Mouse (Mus musculus) midbrain, embryonic 12.5 days (tissue): ENCODE measurements at regions not wholly inside any gene's neighbourhood (a gene's known extent, or its start where the extent isn't known, plus 50 kb on each side); places are given as distances from the start of the nearest gene placed in this dataset.

Experiments used
- ATAC-seq: fragments of 200-750 bp; cut with Nextera tagmentation; 2 replicates; pipeline ENCODE4 v1.8.0; 2017; ENCODE audit warnings: low read depth, moderate TSS enrichment, moderate library complexity; ENCODE audit not compliant: low FRiP score
- H3K27ac ChIP-seq: fragments of 300-500 bp; sonication (generic); replicated peaks from 2 replicates; pipeline ENCODE4 v1.5.1; 2016; ENCODE audit warnings: mild to moderate bottlenecking
- H3K27me3 ChIP-seq: fragments of 300-500 bp; sonication (generic); 2 replicates; pipeline ENCODE4 v1.6.1; 2016; ENCODE audit warnings: mild to moderate bottlenecking
- H3K36me3 ChIP-seq: fragments of 300-500 bp; sonication (generic); 2 replicates; pipeline ENCODE4 v1.6.1; 2016
- H3K4me1 ChIP-seq: fragments of 300-500 bp; sonication (generic); 2 replicates; pipeline ENCODE4 v1.6.1; 2016
- H3K4me2 ChIP-seq: fragments of 300-500 bp; sonication (generic); replicated peaks from 2 replicates; pipeline ENCODE4 v1.6.1; 2016; ENCODE audit warnings: mild to moderate bottlenecking, moderate library complexity
- H3K4me3 ChIP-seq: fragments of 300-500 bp; sonication (generic); 2 replicates; pipeline ENCODE4 v1.5.1; 2016; ENCODE audit warnings: mild to moderate bottlenecking
- H3K9ac ChIP-seq: fragments of 300-500 bp; sonication (generic); replicated peaks from 2 replicates; pipeline ENCODE4 v1.6.1; 2016; ENCODE audit warnings: mild to moderate bottlenecking, moderate library complexity
- H3K9me3 ChIP-seq: fragments of 300-500 bp; sonication (generic); 2 replicates; pipeline ENCODE4 v1.6.1; 2016; ENCODE audit warnings: mild to moderate bottlenecking
- WGBS: fragments of 180-500 bp; shearing (Covaris S2); methylation state at CpG from one replicate; pipeline ENCODE4 v1.1.7; 2016; 5-methylcytosine and 5-hydroxymethylcytosine counted together

GRCm38 (mm10) chr17:60018752-60019323 is 1005.7 kb upstream of the Nudt12 start:
- WGBS: 74% methylated on average over 6 of the region's 6 CpGs
- Histone ChIP-seq H3K4me1 (no peaks in the 10 kb centered on the region), H3K27ac (no peak overlapping the region), H3K27me3 (no peaks in the 10 kb centered on the region), H3K9me3 (no peaks in the 10 kb centered on the region), H3K4me2 (no peak overlapping the region), H3K4me3 (no peak overlapping the region), H3K36me3 (no peaks in the 10 kb centered on the region), H3K9ac (no peak overlapping the region)
- ATAC-seq: 0 out of 2 replicates have a peak, but pooled peaks have one; percentile 34

- H3K9me3 ChIP-seq: no peaks in the 10 kb centered on the region
- ATAC-seq: no peak
- no peak overlapping the region for H3K4me3 ChIP-seq
- H3K4me2 ChIP-seq: no peak overlapping the region
- H3K27me3 ChIP-seq: no peaks in the 10 kb centered on the region
- whole genome bisulfite sequencing: 78% methylated on average over 4 of the region's 4 CpGs
- H3K36me3 ChIP-seq: no peaks in the 10 kb centered on the region
- no peak overlapping the region for H3K27ac ChIP-seq
- no peak overlapping the region for H3K9ac ChIP-seq
- no peaks in the 10 kb centered on the region for H3K4me1 ChIP-seq
Observed at GRCm38 (mm10) chr17:59997952-59998351, 984.8 kb upstream of the Nudt12 start.

- H3K4me3 ChIP-seq: no peak overlapping the region
- 0 out of 2 replicates have a peak, but pooled peaks have one; percentile 23 for ATAC-seq
- no peak overlapping the region for H3K27ac ChIP-seq
- no peak overlapping the region for H3K4me2 ChIP-seq
- H3K36me3 ChIP-seq: no peaks in the 10 kb centered on the region
- no peak overlapping the region for H3K9ac ChIP-seq
- no peaks in the 10 kb centered on the region for H3K27me3 ChIP-seq
- H3K9me3 ChIP-seq: no peaks in the 10 kb centered on the region
- peaks cover 5% of the 10 kb centered on the region; the same call in 1 of the 2 replicates for H3K4me1 ChIP-seq
Observed at GRCm38 (mm10) chr17:59979325-59979880, 966.2 kb upstream of the Nudt12 start.

GRCm38 (mm10) chr17:59977136-59977770 is 964.1 kb upstream of the Nudt12 start:
- Histone ChIP-seq H3K4me2 (no peak overlapping the region), H3K4me3 (no peak overlapping the region), H3K27me3 (no peaks in the 10 kb centered on the region), H3K9ac (no peak overlapping the region), H3K27ac (no peak overlapping the region), H3K36me3 (no peaks in the 10 kb centered on the region), H3K4me1 (peaks cover 5% of the 10 kb centered on the region; the same call in 1 of the 2 replicates), H3K9me3 (no peaks in the 10 kb centered on the region)
- WGBS: 96% methylated on average over 1 of the region's 1 CpGs
- no peak for ATAC-seq

GRCm38 (mm10) chr17:59967383-59967782 is 954.2 kb upstream of the Nudt12 start:
- Histone ChIP-seq H3K4me2 (no peak overlapping the region), H3K4me3 (no peak overlapping the region), H3K9me3 (no peaks in the 10 kb centered on the region), H3K27me3 (no peaks in the 10 kb centered on the region), H3K9ac (no peak overlapping the region), H3K36me3 (no peaks in the 10 kb centered on the region), H3K27ac (no peak overlapping the region), H3K4me1 (no peaks in the 10 kb centered on the region)
- ATAC-seq: no peak
- 93% methylated on average over 3 of the region's 3 CpGs for WGBS

GRCm38 (mm10) chr17:59955300-59956057 is 942.3 kb upstream of the Nudt12 start:
- no peak overlapping the region for H3K9ac ChIP-seq
- H3K27ac ChIP-seq: no peak overlapping the region
- no peaks in the 10 kb centered on the region for H3K27me3 ChIP-seq
- no peaks in the 10 kb centered on the region for H3K36me3 ChIP-seq
- H3K4me1 ChIP-seq: no peaks in the 10 kb centered on the region
- H3K4me3 ChIP-seq: no peak overlapping the region
- no peak overlapping the region for H3K4me2 ChIP-seq
- ATAC-seq: peak; percentile 67
- H3K9me3 ChIP-seq: no peaks in the 10 kb centered on the region
- WGBS: 63% methylated on average over 4 of the region's 4 CpGs

- Histone ChIP-seq H3K27ac (no peak overlapping the region), H3K9ac (no peak overlapping the region), H3K4me1 (no peaks in the 10 kb centered on the region), H3K27me3 (no peaks in the 10 kb centered on the region), H3K4me2 (no peak overlapping the region), H3K9me3 (no peaks in the 10 kb centered on the region), H3K36me3 (no peaks in the 10 kb centered on the region), H3K4me3 (no peak overlapping the region)
- WGBS: 77% methylated on average over 1 of the region's 1 CpGs
- ATAC-seq: no peak
Observed at GRCm38 (mm10) chr17:59946433-59946832, 933.3 kb upstream of the Nudt12 start.

GRCm38 (mm10) chr17:59904395-59904794 is 891.2 kb upstream of the Nudt12 start:
- no peak for ATAC-seq
- WGBS: 86% methylated on average over 3 of the region's 3 CpGs
- H3K36me3 ChIP-seq: no peaks in the 10 kb centered on the region

GRCm38 (mm10) chr17:59877791-59878190 is 864.6 kb upstream of the Nudt12 start:
- H3K4me1 ChIP-seq: no peaks in the 10 kb centered on the region
- H3K36me3 ChIP-seq: no peaks in the 10 kb centered on the region
- WGBS: 89% methylated on average over 4 of the region's 4 CpGs
- no peaks in the 10 kb centered on the region for H3K9me3 ChIP-seq
- H3K4me2 ChIP-seq: no peak overlapping the region
- no peaks in the 10 kb centered on the region for H3K27me3 ChIP-seq
- H3K4me3 ChIP-seq: no peak overlapping the region
- H3K27ac ChIP-seq: no peak overlapping the region
- no peak overlapping the region for H3K9ac ChIP-seq
- no peak for ATAC-seq

More at GRCm38 (mm10) chr17:59904395-59904794, 891.2 kb upstream of the Nudt12 start:
- no peaks in the 10 kb centered on the region for H3K4me1 ChIP-seq
- H3K27ac ChIP-seq: no peak overlapping the region
- no peak overlapping the region for H3K4me3 ChIP-seq
- H3K9me3 ChIP-seq: no peaks in the 10 kb centered on the region
- H3K9ac ChIP-seq: no peak overlapping the region
- no peak overlapping the region for H3K4me2 ChIP-seq
- no peaks in the 10 kb centered on the region for H3K27me3 ChIP-seq

- no peak overlapping the region for H3K4me3 ChIP-seq
- H3K36me3 ChIP-seq: no peaks in the 10 kb centered on the region
- H3K27me3 ChIP-seq: no peaks in the 10 kb centered on the region
- H3K9ac ChIP-seq: no peak overlapping the region
- H3K27ac ChIP-seq: no peak overlapping the region
- no peaks in the 10 kb centered on the region for H3K9me3 ChIP-seq
- ATAC-seq: 0 out of 2 replicates have a peak, but pooled peaks have one; percentile 27
- no peaks in the 10 kb centered on the region for H3K4me1 ChIP-seq
- WGBS: 65% methylated on average over 3 of the region's 3 CpGs
- no peak overlapping the region for H3K4me2 ChIP-seq
Observed at GRCm38 (mm10) chr17:59848853-59849252, 835.7 kb upstream of the Nudt12 start.

GRCm38 (mm10) chr17:59845261-59845819 is 832.2 kb upstream of the Nudt12 start:
- Histone ChIP-seq H3K27ac (no peak overlapping the region), H3K9ac (no peak overlapping the region), H3K9me3 (no peaks in the 10 kb centered on the region), H3K4me2 (no peak overlapping the region), H3K4me3 (no peak overlapping the region), H3K27me3 (no peaks in the 10 kb centered on the region), H3K4me1 (no peaks in the 10 kb centered on the region), H3K36me3 (no peaks in the 10 kb centered on the region)
- WGBS: 89% methylated on average over 4 of the region's 4 CpGs
- ATAC-seq: no peak

GRCm38 (mm10) chr17:59805870-59806269 is 792.7 kb upstream of the Nudt12 start:
- Histone ChIP-seq H3K4me1 (no peaks in the 10 kb centered on the region), H3K9me3 (no peaks in the 10 kb centered on the region), H3K36me3 (no peaks in the 10 kb centered on the region), H3K9ac (no peak overlapping the region), H3K4me2 (no peak overlapping the region), H3K4me3 (no peak overlapping the region), H3K27ac (no peak overlapping the region), H3K27me3 (no peaks in the 10 kb centered on the region)
- no peak for ATAC-seq
- WGBS: 78% methylated on average over 3 of the region's 3 CpGs
